Comparison of ENCODE assay signal across 8 mouse cellular contexts in the genomic region with DNA sequence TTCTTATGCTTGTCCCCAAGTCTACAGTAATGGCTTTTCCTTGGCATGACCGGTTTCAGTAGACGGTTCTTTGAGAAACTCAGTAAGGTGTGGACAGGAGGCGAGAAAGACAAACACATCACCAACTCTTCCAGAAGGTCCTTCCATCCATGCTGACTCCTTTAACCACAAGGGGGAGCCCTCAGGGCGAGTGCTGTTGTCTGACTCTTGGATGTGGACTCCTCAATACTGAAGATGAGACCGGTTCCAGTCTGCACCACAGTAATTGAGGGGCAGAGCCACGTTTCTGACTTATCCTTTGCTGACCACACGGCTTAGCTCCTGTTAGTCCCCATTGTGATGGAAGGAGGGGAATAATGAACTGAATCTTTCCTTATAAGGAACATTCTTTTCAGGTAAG. TPM values are rescaled to one million over a fixed set of nuclear protein-coding genes. Genes with fewer than 3 reads are reported as not detected.
DNase-seq lines count a peak whose midpoint lies in the region; ATAC-seq and TF ChIP-seq lines count a peak whose summit lies in the region.

No protein-coding gene starts in this region.

- no peaks in the 10 kb centered on the region for H3K9me3 ChIP-seq in neural tube, embryonic 15.5 days (replicated peaks)
- H3K9me3 ChIP-seq in forebrain, postnatal 0 days (ENCODE audit: low read length) = no peaks in the 10 kb centered on the region
- H3K9me3 ChIP-seq in limb, embryonic 14.5 days (ENCODE audit: control insufficient read depth, low read length) = no peaks in the 10 kb centered on the region

- H3K27me3 ChIP-seq in neural tube, embryonic 15.5 days (replicated peaks) = no peaks in the 10 kb centered on the region
- H3K27me3 ChIP-seq in forebrain, postnatal 0 days (ENCODE audit: insufficient read depth, low read length) = no peaks in the 10 kb centered on the region
- H3K27me3 ChIP-seq in limb, embryonic 14.5 days (ENCODE audit: control insufficient read depth, insufficient read depth, low read length) = no peaks in the 10 kb centered on the region

- H3K4me1 ChIP-seq in neural tube, embryonic 15.5 days = peaks cover 26% of the 10 kb centered on the region
- H3K4me1 ChIP-seq in forebrain, postnatal 0 days (ENCODE audit: insufficient read depth) = 0 out of 2 replicates have a peak, but pooled peaks cover 12% of the 10 kb centered on the region
- H3K4me1 ChIP-seq in limb, embryonic 14.5 days (ENCODE audit: control insufficient read depth, insufficient read depth, low read length) = peaks cover 22% of the 10 kb centered on the region

- TF ChIP-seq CTCF in forebrain, postnatal 0 days (IDR thresholded peaks at IDR 0.05; ENCODE audit: low read depth) = peak; percentile 73

- no peak overlapping the region for H3K4me2 ChIP-seq in neural tube, embryonic 15.5 days
- no peak overlapping the region for H3K4me2 ChIP-seq in forebrain, postnatal 0 days (ENCODE audit: low read depth)
- no peak overlapping the region for H3K4me2 ChIP-seq in limb, embryonic 14.5 days (replicated peaks; ENCODE audit: low read depth, low read length, severe bottlenecking)

- WGBS in neural tube, embryonic 15.5 days = 55% methylated on average over 7 of the region's 7 CpGs
- 54% methylated on average over 7 of the region's 7 CpGs for WGBS in forebrain, postnatal 0 days
- WGBS in limb, embryonic 14.5 days = 51% methylated on average over 7 of the region's 7 CpGs

- TF ChIP-seq POLR2A in limb, embryonic 14.5 days (IDR thresholded peaks at IDR 0.05; ENCODE audit: borderline replicate concordance, extremely low read depth, insufficient read depth, insufficient read length) = no peak

- no peak overlapping the region for H3K27ac ChIP-seq in neural tube, embryonic 15.5 days (replicated peaks)
- no peak overlapping the region for H3K27ac ChIP-seq in forebrain, postnatal 0 days (ENCODE audit: low read depth, low read length)
- H3K27ac ChIP-seq in limb, embryonic 14.5 days (replicated peaks; ENCODE audit: low read depth, low read length) = no peak overlapping the region

- peak; percentile 69 for DNase-seq in neural tube, embryonic 10.5 days (ENCODE audit: extremely low spot score, low spot score)
- DNase-seq in c-Kit-negative CD71-positive TER-119-positive erythroid progenitor cells, embryonic 14.5 days (ENCODE audit: low read depth, low spot score) = peak; percentile 36
- DNase-seq in forebrain, postnatal 0 days = peak; percentile 50
- DNase-seq in heart, postnatal 36 days = peak; percentile 77 to 79
- DNase-seq in limb, embryonic 14.5 days (ENCODE audit: low spot score) = peak; percentile 56
- peak; percentile 79 for DNase-seq in retina, embryonic 14.5 days (ENCODE audit: low spot score)
- peak; percentile 32 to 35 for DNase-seq in urinary bladder, adult 18-20 months (ENCODE audit: low spot score in 2 of 2)

- no peak for ATAC-seq in neural tube, embryonic 15.5 days (ENCODE audit: low FRiP score)
- ATAC-seq in forebrain, postnatal 0 days = no peak
- ATAC-seq in limb, embryonic 14.5 days (ENCODE audit: low FRiP score, low read depth) = no peak

- H3K36me3 ChIP-seq in neural tube, embryonic 15.5 days = no peaks in the 10 kb centered on the region
- H3K36me3 ChIP-seq in forebrain, postnatal 0 days (ENCODE audit: insufficient read depth) = no peaks in the 10 kb centered on the region
- H3K36me3 ChIP-seq in limb, embryonic 14.5 days (ENCODE audit: control insufficient read depth, insufficient read depth, low read length) = no peaks in the 10 kb centered on the region

- no peak overlapping the region for H3K4me3 ChIP-seq in neural tube, embryonic 15.5 days (replicated peaks)
- no peak overlapping the region for H3K4me3 ChIP-seq in forebrain, postnatal 0 days (ENCODE audit: low read depth, low read length)
- no peak overlapping the region for H3K4me3 ChIP-seq in limb, embryonic 14.5 days (replicated peaks; ENCODE audit: low read length)

- no peak overlapping the region for H3K9ac ChIP-seq in neural tube, embryonic 15.5 days (replicated peaks)
- H3K9ac ChIP-seq in forebrain, postnatal 0 days = no peak overlapping the region
- H3K9ac ChIP-seq in limb, embryonic 14.5 days (ENCODE audit: low read depth, low read length, severe bottlenecking) = no peak overlapping the region

- intact Hi-C loops in heart, postnatal 36 days (cut with DNase I) = loop anchor here (1.0 kb wide), 1 partner anchor 29 kb away; no protein-coding TSS in a partner anchor

RNA-seq across cellular contexts. Expression of a gene that starts 1.2 kb away (rescaled TPM):
- polyA plus RNA-seq in neural tube, embryonic 15.5 days (2015; fragmentation: Nextera tagmentation; extraction: Ambion mirVana) = 5.2 and 8.9 TPM in 2 replicates
- 1.3 and 2.1 TPM in 2 replicates for total RNA-seq in forebrain, postnatal 0 days (2014; rRNA removed)
- 0.87 and 1.1 TPM in 2 replicates for polyA plus RNA-seq in forebrain, postnatal 0 days (2015; fragmentation: Nextera tagmentation; extraction: Ambion mirVana)
- 10 to 100 TPM; 18.5 to 19.7 TPM for total RNA-seq in heart, postnatal 36 days (2021)
- polyA plus RNA-seq in limb, embryonic 14.5 days (2012; rRNA removed) = 9.5 and 9.6 TPM in 2 replicates
- 6.5 and 8.1 TPM in 2 replicates for polyA plus RNA-seq in limb, embryonic 14.5 days (2014; fragmentation: Nextera tagmentation; extraction: Ambion mirVana)

RNA-seq across cellular contexts. Expression of a gene that starts 30.5 kb away (rescaled TPM):
- polyA plus RNA-seq in neural tube, embryonic 15.5 days (2015; fragmentation: Nextera tagmentation; extraction: Ambion mirVana) = 1.5 and 1.7 TPM in 2 replicates
- total RNA-seq in forebrain, postnatal 0 days (2014; rRNA removed) = 1.00 and 1.2 TPM in 2 replicates
- 1.4 and 2.6 TPM in 2 replicates for polyA plus RNA-seq in forebrain, postnatal 0 days (2015; fragmentation: Nextera tagmentation; extraction: Ambion mirVana)
- 10 to 100 TPM; 12.2 to 13.4 TPM for total RNA-seq in heart, postnatal 36 days (2021)
- polyA plus RNA-seq in limb, embryonic 14.5 days (2012; rRNA removed) = 1.2 and 1.4 TPM in 2 replicates
- polyA plus RNA-seq in limb, embryonic 14.5 days (2014; fragmentation: Nextera tagmentation; extraction: Ambion mirVana) = 3.3 and 3.4 TPM in 2 replicates
